Comparison of ENCODE assay signal across 8 mouse cellular contexts in the genomic region with DNA sequence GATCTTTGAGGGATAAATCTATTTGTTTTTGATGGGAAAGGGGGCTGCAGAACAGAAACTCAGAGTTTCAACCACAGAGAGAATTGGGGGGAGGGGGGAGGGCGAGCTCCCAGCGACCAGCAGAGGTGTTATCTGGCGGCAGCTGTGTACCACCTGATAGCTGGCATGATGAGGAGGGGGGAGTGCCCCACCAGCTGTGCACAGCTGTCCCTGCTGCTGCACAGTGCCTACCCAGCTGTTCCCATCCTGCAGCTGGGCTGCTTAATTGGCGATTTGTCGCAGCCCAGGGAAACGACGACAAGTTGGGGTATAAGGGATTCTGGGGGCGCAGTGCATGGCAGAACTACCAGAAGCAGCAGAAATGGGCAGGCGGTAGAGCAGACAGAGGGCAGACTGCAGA. TPM values are rescaled to one million over a fixed set of nuclear protein-coding genes. Genes with fewer than 3 reads are reported as not detected.
DNase-seq lines count a peak whose midpoint lies in the region; ATAC-seq and TF ChIP-seq lines count a peak whose summit lies in the region.

No protein-coding gene starts in this region.

- peaks cover 30% of the 10 kb centered on the region for H3K4me1 ChIP-seq in thymus, adult 2 months (replicated peaks; ENCODE audit: control insufficient read depth, insufficient read depth, low read length)
- H3K4me1 ChIP-seq in liver, embryonic 12.5 days, result peaks cover 89% of the 10 kb centered on the region

- TF ChIP-seq CTCF in gastrocnemius, adult 2 months (IDR thresholded peaks at IDR 0.05), result no peak
- TF ChIP-seq CTCF in thymus, adult 2 months (IDR thresholded peaks at IDR 0.05; ENCODE audit: borderline replicate concordance, control insufficient read depth, extremely low read depth, insufficient read depth, low read length, poor library complexity), result no peak

- peak overlapping the region; percentile 96 for H3K27ac ChIP-seq in gastrocnemius, adult 2 months
- H3K27ac ChIP-seq in thymus, adult 2 months (ENCODE audit: control insufficient read depth, insufficient read depth, low read length), result no peak overlapping the region
- peak overlapping the region; percentile 99 for H3K27ac ChIP-seq in liver, embryonic 12.5 days

- ATAC-seq in liver, embryonic 12.5 days, result peak; percentile 51; the same call in 1 of the 2 replicates

- intact Hi-C loops in gastrocnemius, adult 2 months (cut with DNase I), result no loop called here
- intact Hi-C loops in gastrocnemius, postnatal 36 days (cut with DNase I), result no loop called here

- WGBS in thymus, adult 2 months, result 36% methylated on average over 9 of the region's 9 CpGs
- WGBS in liver, embryonic 12.5 days (ENCODE audit: insufficient replicate concordance), result 42% methylated on average over 9 of the region's 9 CpGs

- no peak for TF ChIP-seq POLR2A in thymus, adult 2 months (IDR thresholded peaks at IDR 0.05; ENCODE audit: control insufficient read depth, extremely low read depth, insufficient read depth, low read length, poor library complexity)

- H3K9ac ChIP-seq in liver, embryonic 12.5 days, result peak overlapping the region; percentile 78

- DNase-seq in gastrocnemius, adult 2 months, result peak; percentile 31
- DNase-seq in gastrocnemius, postnatal 36 days, result no peak
- peak; percentile 9 for DNase-seq in thymus, adult 2 months
- DNase-seq in thymus, adult 18-20 months, result no peak
- peak; percentile 27 for DNase-seq in thymus, postnatal 25 days
- no peak for DNase-seq in left cerebral cortex, adult 18-20 months (ENCODE audit: low spot score in 2 of 2)
- no peak for DNase-seq in layer of hippocampus, adult 11-12 months (ENCODE audit: low spot score)

- no peaks in the 10 kb centered on the region for H3K27me3 ChIP-seq in thymus, adult 2 months (ENCODE audit: control insufficient read depth, insufficient read depth, low read length)
- peaks cover 6% of the 10 kb centered on the region; the same call in 1 of the 2 replicates for H3K27me3 ChIP-seq in liver, embryonic 12.5 days (replicated peaks)

- H3K36me3 ChIP-seq in thymus, adult 2 months (ENCODE audit: control insufficient read depth, insufficient read depth, low read length), result no peaks in the 10 kb centered on the region
- H3K36me3 ChIP-seq in liver, embryonic 12.5 days, result peaks cover 39% of the 10 kb centered on the region

- H3K9me3 ChIP-seq in liver, embryonic 12.5 days (replicated peaks), result no peaks in the 10 kb centered on the region

- H3K4me3 ChIP-seq in gastrocnemius, adult 2 months, result peak overlapping the region; percentile 55
- no peak overlapping the region for H3K4me3 ChIP-seq in thymus, adult 2 months (ENCODE audit: control insufficient read depth, insufficient read depth, low read length)
- H3K4me3 ChIP-seq in liver, embryonic 12.5 days, result peak overlapping the region; percentile 63

- H3K4me2 ChIP-seq in liver, embryonic 12.5 days, result peak overlapping the region; percentile 78

RNA-seq across cellular contexts. Expression of a gene that starts 1.9 kb away (rescaled TPM):
- under 1 TPM; 0.36 to 0.78 TPM for total RNA-seq in gastrocnemius, adult 2 months (2021)
- total RNA-seq in gastrocnemius, postnatal 36 days (2021), result 1 to 10 TPM in 1 of 2 experiments, not detected in 1; 1.0 TPM
- polyA plus RNA-seq in thymus, adult 2 months (2012; rRNA removed), result 1.8 and 2.6 TPM in 2 replicates
- 11.0 and 12.0 TPM in 2 replicates for polyA plus RNA-seq in liver, embryonic 12.5 days (2016; fragmentation: Nextera tagmentation; extraction: Ambion mirVana)
- not detected for total RNA-seq in left cerebral cortex, adult 18-20 months (2021)

RNA-seq across cellular contexts. Expression of a gene that starts 23.4 kb away (rescaled TPM):
- total RNA-seq in gastrocnemius, adult 2 months (2021), result 1 to 10 TPM; 1.1 to 1.3 TPM
- total RNA-seq in gastrocnemius, postnatal 36 days (2021), result 1 to 10 TPM in 1 of 2 experiments, under 1 TPM in 1; 0.96 to 1.4 TPM
- polyA plus RNA-seq in thymus, adult 2 months (2012; rRNA removed), result 7.1 and 7.5 TPM in 2 replicates
- polyA plus RNA-seq in liver, embryonic 12.5 days (2016; fragmentation: Nextera tagmentation; extraction: Ambion mirVana), result 82.3 and 83.1 TPM in 2 replicates
- 1 to 10 TPM; 2.6 TPM for total RNA-seq in left cerebral cortex, adult 18-20 months (2021)

RNA-seq across cellular contexts. Expression of a gene that starts 37.0 kb away (rescaled TPM):
- total RNA-seq in gastrocnemius, adult 2 months (2021), result 10 to 100 TPM; 18.7 to 24.3 TPM
- total RNA-seq in gastrocnemius, postnatal 36 days (2021), result 10 to 100 TPM; 18.1 to 20.1 TPM
- 155 and 182 TPM in 2 replicates for polyA plus RNA-seq in thymus, adult 2 months (2012; rRNA removed)
- polyA plus RNA-seq in liver, embryonic 12.5 days (2016; fragmentation: Nextera tagmentation; extraction: Ambion mirVana), result 12.5 and 12.9 TPM in 2 replicates
- total RNA-seq in left cerebral cortex, adult 18-20 months (2021), result 10 to 100 TPM; 93.7 to 99.0 TPM

RNA-seq across cellular contexts. Expression of a gene that starts 38.6 kb away (rescaled TPM):
- total RNA-seq in gastrocnemius, adult 2 months (2021), result 10 to 100 TPM; 45.6 to 57.5 TPM
- 10 to 100 TPM; 39.8 to 43.3 TPM for total RNA-seq in gastrocnemius, postnatal 36 days (2021)
- 169 and 181 TPM in 2 replicates for polyA plus RNA-seq in thymus, adult 2 months (2012; rRNA removed)
- polyA plus RNA-seq in liver, embryonic 12.5 days (2016; fragmentation: Nextera tagmentation; extraction: Ambion mirVana), result 57.3 and 62.0 TPM in 2 replicates
- 100 to 1,000 TPM in 1 of 2 experiments, 10 to 100 TPM in 1; 99.1 to 101 TPM for total RNA-seq in left cerebral cortex, adult 18-20 months (2021)

Comparison
In these comparisons a context has a peak if more than half of its experiments do, and no peak if none do; other contexts are left out.
1. DNase-seq: peak in gastrocnemius, adult 2 months (single experiment), thymus, adult 2 months (single experiment) and thymus, postnatal 25 days (single experiment); none in gastrocnemius, postnatal 36 days (0 of 2), thymus, adult 18-20 months (0 of 2), left cerebral cortex, adult 18-20 months (0 of 2) and layer of hippocampus, adult 11-12 months (single experiment).